Mouse (Mus musculus): ENCODE measurements around the gene Tmem175.
A peak's percentile ranks its signal among the peaks of the same experiment; 100 is the strongest.

Tmem175 gene

DNA sequence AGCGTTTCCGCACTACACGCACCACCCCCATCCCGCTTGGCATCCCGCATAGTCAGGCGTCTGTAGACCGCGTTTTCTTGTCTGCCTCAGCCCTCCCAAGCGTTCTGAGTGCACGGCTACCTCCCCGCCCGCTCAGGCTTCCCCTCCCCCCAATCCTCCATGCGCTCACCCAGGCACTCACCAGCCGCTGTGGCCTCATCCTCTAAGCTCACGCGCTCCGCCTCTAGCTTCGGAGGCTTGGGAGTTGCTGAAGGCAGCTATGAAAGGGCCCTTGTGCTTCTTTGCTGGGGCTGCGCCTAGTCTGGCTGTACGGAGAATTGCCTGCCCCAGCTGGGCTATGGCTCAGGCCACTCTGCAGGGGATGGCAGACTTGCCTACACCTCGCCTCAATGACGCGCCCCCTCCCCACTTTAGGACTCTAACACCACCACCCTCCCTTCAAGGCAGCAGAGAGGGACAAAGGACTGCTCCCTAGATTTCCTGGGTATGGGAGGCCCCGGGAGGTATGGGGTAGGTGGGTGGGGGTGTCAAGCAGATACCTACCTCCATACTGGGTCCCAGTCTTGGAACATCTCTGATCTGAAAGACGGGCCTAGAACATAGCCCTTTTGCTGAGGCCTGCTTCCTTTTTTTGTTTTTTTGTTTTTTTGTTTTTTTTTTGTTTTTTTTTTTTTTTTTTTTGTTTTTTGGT is 48.2 kb downstream of the Tmem175 start:
- DNase-seq (ENCODE audit: low read depth in 1 of 2, low spot score in 2 of 2), result no peak

DNA sequence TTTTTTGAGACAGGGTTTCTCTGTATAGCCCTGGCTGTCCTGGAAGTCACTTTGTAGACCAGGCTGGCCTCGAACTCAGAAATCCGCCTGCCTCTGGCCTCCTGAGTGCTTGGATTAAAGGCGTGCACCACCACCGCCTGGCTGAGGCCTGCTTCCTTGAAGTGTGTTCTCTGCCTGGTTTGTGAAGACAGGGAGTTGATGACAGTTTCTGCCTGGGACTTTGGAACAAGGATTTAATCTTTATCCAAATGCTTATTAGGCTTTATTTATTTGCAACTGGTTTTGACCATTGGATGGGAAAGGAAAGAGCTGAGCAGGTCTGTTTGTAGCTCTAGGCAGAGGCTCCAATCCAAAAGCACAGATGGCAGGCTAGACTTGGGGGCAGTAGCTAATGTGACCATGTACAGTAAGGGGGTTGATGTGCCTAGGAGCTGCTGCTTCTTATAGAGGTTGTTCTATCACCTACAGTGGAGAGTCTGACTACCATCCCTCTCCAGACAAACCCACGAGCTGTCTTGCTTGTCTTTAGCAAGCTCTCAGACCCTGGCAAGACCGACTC is 48.8 kb downstream of the Tmem175 start:
- no peak for DNase-seq (ENCODE audit: low read depth in 1 of 2, low spot score in 2 of 2)

DNA sequence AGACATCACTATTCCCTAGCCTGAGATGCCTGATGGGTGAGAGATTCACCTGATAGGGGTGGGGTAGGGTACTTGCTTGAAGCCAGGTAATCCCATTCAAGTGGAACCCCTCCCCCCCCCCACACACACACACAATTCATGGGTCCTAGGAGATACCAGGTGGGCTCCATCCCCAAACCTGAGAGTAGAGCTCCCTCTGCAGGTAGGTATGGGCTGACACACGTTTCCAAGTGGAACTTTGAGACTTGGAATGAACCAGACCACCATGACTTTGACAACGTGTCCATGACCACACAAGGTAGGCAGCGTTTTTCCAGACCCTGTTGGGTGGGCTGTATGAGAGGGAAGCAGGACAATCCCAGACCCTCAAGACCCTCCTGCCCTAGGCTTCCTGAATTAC is 50.3 kb downstream of the Tmem175 start:
- DNase-seq (ENCODE audit: low read depth in 1 of 2, low spot score in 2 of 2), result no peak

DNA sequence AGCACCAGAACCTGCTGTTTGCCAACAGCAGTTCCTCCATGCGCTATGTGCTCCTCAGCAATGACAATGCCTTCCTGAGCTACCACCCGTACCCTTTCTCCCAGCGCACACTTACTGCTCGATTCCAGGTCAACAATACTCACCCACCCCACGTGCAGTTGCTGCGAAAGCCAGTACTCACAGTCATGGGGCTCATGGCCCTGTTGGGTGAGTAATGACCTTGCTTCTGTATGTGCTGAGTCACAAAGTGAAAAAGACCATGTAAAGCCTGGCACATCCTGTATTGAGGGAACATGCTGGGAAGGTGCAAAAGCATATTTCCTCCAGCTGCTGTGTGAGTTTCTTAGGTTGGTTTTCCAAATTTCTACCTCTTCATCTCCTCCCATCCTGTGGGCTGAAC is 51.3 kb downstream of the Tmem175 start:
- DNase-seq (ENCODE audit: low read depth in 1 of 2, low spot score in 2 of 2), result no peak

DNA sequence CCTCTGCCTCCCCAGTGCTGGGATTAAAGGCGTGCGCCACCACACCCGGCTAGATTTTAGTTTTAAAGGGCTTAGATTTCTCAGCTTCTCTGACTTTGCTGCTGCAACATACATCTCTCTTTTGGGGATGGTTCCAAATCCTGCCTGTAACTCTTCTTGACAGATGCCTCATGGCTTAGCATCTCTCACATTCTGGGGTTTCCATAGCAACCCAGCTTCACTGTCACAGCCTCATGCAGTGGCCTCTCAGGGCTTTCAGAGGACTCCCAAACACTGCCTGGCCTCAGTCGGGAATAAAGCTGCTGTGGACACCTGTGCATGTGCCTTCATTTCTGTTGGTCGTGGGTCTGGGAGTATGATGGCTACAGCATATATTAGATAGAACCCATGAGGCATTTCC is 59.5 kb downstream of the Tmem175 start:
- DNase-seq (ENCODE audit: low read depth in 1 of 2, low spot score in 2 of 2), result no peak

DNA sequence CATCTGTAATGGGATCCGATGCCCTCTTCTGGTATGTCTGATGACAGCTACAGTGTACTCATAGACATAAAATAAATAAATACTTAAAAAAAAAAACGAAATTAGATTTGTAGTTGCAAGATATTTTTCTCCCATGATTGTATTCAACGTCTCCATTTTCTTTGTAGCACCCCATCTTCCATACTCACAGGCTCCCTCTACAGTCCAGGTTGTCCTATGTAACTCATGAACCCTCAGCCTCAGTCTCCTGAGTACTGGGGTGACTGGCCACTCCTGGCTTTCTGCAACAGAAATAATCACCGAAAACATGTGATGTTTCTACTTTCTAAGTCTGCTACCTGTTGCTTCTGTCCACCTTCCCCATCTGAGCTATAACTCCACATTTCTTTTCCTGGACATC is 61.6 kb downstream of the Tmem175 start:
- no peak for DNase-seq (ENCODE audit: low read depth in 1 of 2, low spot score in 2 of 2)

DNA sequence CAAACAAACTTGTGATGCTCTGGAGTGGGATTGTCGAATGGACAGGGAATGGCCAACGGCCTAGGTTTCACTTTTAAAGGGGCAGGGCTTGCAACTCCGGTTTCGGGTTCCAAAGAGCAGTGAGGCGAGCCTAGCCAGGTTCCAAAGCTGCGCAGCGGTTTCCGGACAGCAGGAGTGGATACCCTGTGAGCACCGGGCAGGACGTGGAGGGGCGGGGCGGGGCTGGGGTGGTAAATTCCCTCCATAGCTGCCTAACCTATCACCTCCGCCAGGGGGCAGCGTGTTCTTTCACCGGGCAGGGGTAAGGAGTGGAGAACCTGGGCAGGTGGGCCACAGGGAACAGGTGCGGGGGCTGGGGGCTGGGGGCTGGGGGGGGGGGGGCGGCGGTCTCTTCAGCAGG is 62.7 kb downstream of the Tmem175 start, which contains the start of gene Fgfrl1:
Gene Fgfrl1 (plus strand): TSS at position 112 of the 400 bp plus-strand sequence.
- peak in 1 of 2 experiments; percentile 18 for DNase-seq (ENCODE audit: low read depth in 1 of 2, low spot score in 2 of 2)

DNA sequence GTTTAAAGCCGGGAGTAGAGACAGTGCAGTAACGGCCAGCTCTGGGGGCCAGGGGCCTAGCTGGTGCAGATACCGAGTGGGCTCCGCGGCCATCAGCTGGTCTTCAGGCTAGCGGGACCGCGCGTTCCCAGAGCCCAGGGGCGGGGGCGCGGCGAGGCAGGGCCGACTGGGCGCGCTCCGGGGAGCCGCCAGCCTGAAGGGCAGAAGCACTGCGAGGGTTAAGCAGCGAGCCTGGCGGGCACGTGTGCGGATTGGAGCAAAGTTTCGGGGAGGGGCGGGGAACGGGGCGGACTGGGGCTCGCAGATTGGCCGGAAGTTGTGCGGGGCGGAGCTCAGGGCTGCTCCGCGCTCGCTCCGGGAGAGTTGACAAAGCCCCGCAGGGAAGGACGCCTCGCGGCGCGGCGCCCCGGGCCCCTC is 64.3 kb downstream of the Tmem175 start:
- DNase-seq (ENCODE audit: low read depth in 1 of 2, low spot score in 2 of 2), result peak; percentile 46 to 59

DNA sequence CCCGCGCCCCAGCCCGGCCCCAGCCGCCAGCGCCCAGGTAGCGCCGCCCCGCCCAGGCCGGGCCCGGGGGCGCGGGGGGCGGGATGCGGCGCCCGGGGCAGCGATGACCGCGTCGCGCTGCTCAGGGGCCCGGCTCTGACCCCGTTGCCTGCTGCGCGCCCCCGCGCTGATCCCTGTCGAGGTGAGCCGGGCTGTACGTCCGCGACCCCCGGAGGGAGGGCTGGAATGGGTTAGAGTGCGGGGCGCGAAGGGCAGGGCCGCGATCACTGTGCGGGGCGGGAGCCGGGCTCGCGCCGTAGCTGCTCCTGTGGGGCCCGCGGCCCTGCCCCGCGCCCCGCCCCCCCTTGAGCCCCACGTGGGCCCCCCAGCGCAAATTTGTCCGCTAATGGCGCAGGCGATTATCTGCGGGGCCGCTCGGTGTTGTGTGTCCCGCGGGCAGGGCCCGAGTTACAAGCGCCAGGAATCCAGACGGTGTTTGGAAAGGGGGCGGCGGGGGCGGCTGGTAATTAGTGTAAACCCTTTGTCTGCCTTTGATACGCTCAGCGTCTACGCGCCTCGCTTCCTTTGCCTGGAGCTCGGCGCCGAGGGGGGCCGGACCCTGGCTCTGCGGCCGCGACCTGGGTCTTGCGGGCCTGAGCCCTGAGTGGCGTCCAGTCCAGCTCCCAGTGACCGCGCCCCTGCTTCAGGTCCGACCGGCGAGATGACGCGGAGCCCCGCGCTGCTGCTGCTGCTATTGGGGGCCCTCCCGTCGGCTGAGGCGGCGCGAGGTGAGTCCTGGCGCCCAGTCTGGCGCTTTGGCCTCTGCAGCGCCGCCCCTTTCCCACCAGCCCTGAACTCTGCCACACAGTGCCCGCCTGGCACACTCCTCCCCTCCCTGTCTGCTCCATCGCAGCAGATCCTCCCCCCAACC is 65.0 kb downstream of the Tmem175 start:
- peak in 1 of 2 experiments; percentile 5 for DNase-seq (ENCODE audit: low read depth in 1 of 2, low spot score in 2 of 2)

DNA sequence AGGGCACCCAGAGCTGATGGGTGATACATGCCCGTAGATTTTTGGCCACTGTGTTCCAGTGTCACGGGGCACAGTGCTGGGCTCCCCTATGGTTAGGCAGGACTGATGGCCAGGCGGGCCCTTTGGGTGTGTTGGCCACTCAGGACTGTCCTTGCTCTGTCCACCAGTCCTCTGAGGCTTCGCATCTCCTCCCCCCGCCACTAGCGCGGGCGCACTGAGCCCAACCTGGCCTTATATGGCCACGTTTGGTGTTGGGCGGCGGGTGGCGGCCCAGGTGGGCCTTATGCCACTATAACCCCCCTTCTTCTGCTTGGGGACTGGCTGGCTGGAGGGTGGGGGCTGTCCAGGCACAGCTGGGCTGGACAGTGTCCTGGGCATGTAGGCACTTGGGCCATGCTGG is 66.3 kb downstream of the Tmem175 start:
- DNase-seq (ENCODE audit: low read depth in 1 of 2, low spot score in 2 of 2), result no peak

DNA sequence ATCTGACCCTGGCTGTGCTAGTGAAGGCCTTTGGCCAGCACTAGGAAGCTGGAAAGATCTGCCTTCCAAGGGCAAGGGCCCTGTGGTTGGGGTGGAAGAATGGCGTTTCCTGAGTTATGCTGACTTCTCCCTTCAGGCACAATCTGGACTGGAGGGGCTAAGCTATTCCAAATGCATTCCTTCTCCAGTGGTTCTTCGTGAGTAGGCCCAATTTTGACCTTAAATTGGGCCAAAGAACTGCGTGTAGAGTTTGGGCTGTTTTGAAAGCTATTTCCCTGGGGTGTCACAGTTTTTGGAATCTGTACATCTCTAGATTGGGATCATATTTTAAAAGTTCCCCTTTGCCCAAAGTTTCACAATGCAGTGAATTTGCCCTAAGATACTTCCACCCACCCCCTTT is 67.0 kb downstream of the Tmem175 start:
- DNase-seq (ENCODE audit: low read depth in 1 of 2, low spot score in 2 of 2), result no peak

DNA sequence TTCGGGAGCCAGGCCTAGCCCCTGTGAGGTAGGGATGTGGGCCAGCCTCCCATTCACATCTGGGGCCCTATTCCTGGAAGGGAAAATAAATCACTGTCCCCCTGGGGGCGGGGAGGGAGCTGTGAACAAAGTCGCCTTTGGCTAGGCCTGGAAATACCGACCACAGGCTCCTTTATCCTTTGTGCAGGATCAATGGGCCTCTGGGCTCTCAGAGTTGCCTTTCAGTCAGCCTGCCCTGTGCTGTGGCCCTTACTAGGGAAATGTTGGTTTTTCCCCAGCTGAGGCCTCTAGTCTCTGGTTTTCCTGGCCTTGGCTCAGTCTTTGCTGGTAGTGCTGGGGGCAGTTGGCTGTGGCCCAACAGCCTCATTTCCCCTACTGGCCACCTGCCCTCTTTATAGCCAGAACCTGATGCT is 67.8 kb downstream of the Tmem175 start:
- no peak for DNase-seq (ENCODE audit: low read depth in 1 of 2, low spot score in 2 of 2)

Measured in monocyte, adult 2 months (primary cell).